Mouse (Mus musculus): ENCODE measurements around the gene Men1. TPM values are rescaled to one million over a fixed set of nuclear protein-coding genes. Genes with fewer than 3 reads are reported as not detected.
A peak's percentile ranks its signal among the peaks of the same experiment; 100 is the strongest.
"Not testable (repeated sequence)": the region's sequence is repeated elsewhere in the genome, so short reads cannot be mapped to it uniquely, and the experiment has no call there.

Men1 gene
- total RNA-seq, 2 experiments from 2014 or later = 6.0 to 9.6 TPM

GRCm38 (mm10) chr19:6303831-6304230, 30.9 kb upstream of the Men1 start:
- no peak for ATAC-seq (replicated peaks; ENCODE audit: low FRiP score, poor library complexity, severe bottlenecking)

- peak; percentile 55 for ATAC-seq (replicated peaks; ENCODE audit: low FRiP score, poor library complexity, severe bottlenecking)
Measured at GRCm38 (mm10) chr19:6304787-6305516, 29.8 kb upstream of the Men1 start.

- ATAC-seq (replicated peaks; ENCODE audit: low FRiP score, poor library complexity, severe bottlenecking) = no peak
Measured at GRCm38 (mm10) chr19:6305517-6306115, 29.2 kb upstream of the Men1 start.

- ATAC-seq (replicated peaks; ENCODE audit: low FRiP score, poor library complexity, severe bottlenecking) = peak; percentile 75
Measured at GRCm38 (mm10) chr19:6306137-6306551, 28.6 kb upstream of the Men1 start, which contains the start of gene Cdc42bpg. Gene Cdc42bpg, plus strand, starts transcription at chr19:6306456.

- ATAC-seq (replicated peaks; ENCODE audit: low FRiP score, poor library complexity, severe bottlenecking) = peak; percentile 50
Measured at GRCm38 (mm10) chr19:6306586-6306985, 28.2 kb upstream of the Men1 start.

- no peak for ATAC-seq (replicated peaks; ENCODE audit: low FRiP score, poor library complexity, severe bottlenecking)
Measured at GRCm38 (mm10) chr19:6307733-6308531, 26.8 kb upstream of the Men1 start.

GRCm38 (mm10) chr19:6310181-6310580, 24.6 kb upstream of the Men1 start:
- no peak for ATAC-seq (replicated peaks; ENCODE audit: low FRiP score, poor library complexity, severe bottlenecking)

- ATAC-seq (replicated peaks; ENCODE audit: low FRiP score, poor library complexity, severe bottlenecking) = not testable (repeated sequence)
Measured at GRCm38 (mm10) chr19:6311783-6312182, 23.0 kb upstream of the Men1 start.

- no peak for ATAC-seq (replicated peaks; ENCODE audit: low FRiP score, poor library complexity, severe bottlenecking)
Measured at GRCm38 (mm10) chr19:6313796-6314195, 21.0 kb upstream of the Men1 start.

- ATAC-seq (replicated peaks; ENCODE audit: low FRiP score, poor library complexity, severe bottlenecking) = no peak
Measured at GRCm38 (mm10) chr19:6314513-6314912, 20.3 kb upstream of the Men1 start.

GRCm38 (mm10) chr19:6315573-6315972, 19.2 kb upstream of the Men1 start:
- ATAC-seq (replicated peaks; ENCODE audit: low FRiP score, poor library complexity, severe bottlenecking) = no peak

- no peak for ATAC-seq (replicated peaks; ENCODE audit: low FRiP score, poor library complexity, severe bottlenecking)
Measured at GRCm38 (mm10) chr19:6318145-6318544, 16.6 kb upstream of the Men1 start.

- ATAC-seq (replicated peaks; ENCODE audit: low FRiP score, poor library complexity, severe bottlenecking) = no peak
Measured at GRCm38 (mm10) chr19:6321358-6321757, 13.4 kb upstream of the Men1 start.

- no peak for ATAC-seq (replicated peaks; ENCODE audit: low FRiP score, poor library complexity, severe bottlenecking)
Measured at GRCm38 (mm10) chr19:6321786-6322621, 12.8 kb upstream of the Men1 start.

- ATAC-seq (replicated peaks; ENCODE audit: low FRiP score, poor library complexity, severe bottlenecking) = no peak
Measured at GRCm38 (mm10) chr19:6324751-6325150, 10.0 kb upstream of the Men1 start.

GRCm38 (mm10) chr19:6331178-6331577, 3.6 kb upstream of the Men1 start:
- no peak for ATAC-seq (replicated peaks; ENCODE audit: low FRiP score, poor library complexity, severe bottlenecking)

GRCm38 (mm10) chr19:6331719-6332516, 2.9 kb upstream of the Men1 start:
- 0 out of 2 replicates have a peak, but pooled peaks have one; percentile 49 for ATAC-seq (replicated peaks; ENCODE audit: low FRiP score, poor library complexity, severe bottlenecking)

GRCm38 (mm10) chr19:6333761-6334595, 801 bp upstream of the Men1 start:
- no peak for ATAC-seq (replicated peaks; ENCODE audit: low FRiP score, poor library complexity, severe bottlenecking)

All from erythroblast, adult 5-6 weeks (primary cell).